Mouse (Mus musculus) left cerebral cortex, adult 8-10 months (tissue): ENCODE measurements around the gene Zfp366. TPM values are rescaled to one million over a fixed set of nuclear protein-coding genes. Genes with fewer than 3 reads are reported as not detected.

Experiments used
- DNase-seq, 2 experiments: peaks; one replicate each; pipeline ENCODE4 v3.0.0; 2022; ENCODE audit warnings: low spot score in 2 of 2
- total RNA-seq, 4 experiments: library from RNA; stranded (reverse); gene quantifications; 2 replicates each; pipeline ENCODE4 v1.2.4; 2022

The Zfp366 gene
- total RNA-seq, 4 experiments from 2014 or later = 3.1 to 4.1 (median 3.9) TPM

GRCm38 (mm10) chr13:99299921-99300320 is 115.3 kb downstream of the Zfp366 start:
- no peak for DNase-seq

Other genes with a start within 250 kb of the Zfp366 start
- gene 1700024P04Rik, start 200.3 kb upstream of the Zfp366 start, total RNA-seq = not detected
- gene Ptcd2, start 159.9 kb downstream of the Zfp366 start, total RNA-seq = 10 to 100 TPM; 29.8 to 33.5 (median 30.8) TPM
- gene Mrps27, start 160.0 kb downstream of the Zfp366 start, total RNA-seq = 10 to 100 TPM; 24.1 to 27.3 (median 26.1) TPM